Mouse (Mus musculus) small intestine, adult 2 months (tissue): ENCODE measurements around the gene Kptn.

ENCODE experiments used
- CTCF ChIP-seq: fragments of 200-500 bp; IDR thresholded peaks from 2 replicates; pipeline ENCODE4 v1.5.1; 2012; ENCODE audit warnings: low read depth, mild to moderate bottlenecking, control low read depth, inconsistent platforms, low read length, moderate library complexity, mixed read lengths; ENCODE audit not compliant: insufficient replicate concordance, insufficient read length; ENCODE audit errors: extremely low read depth
- POLR2A ChIP-seq: fragments of 200-500 bp; IDR thresholded peaks from 2 replicates; pipeline ENCODE4 v1.6.1; 2012; ENCODE audit warnings: low read depth, mild to moderate bottlenecking, control low read depth, inconsistent platforms, low read length, moderate library complexity

DNA sequence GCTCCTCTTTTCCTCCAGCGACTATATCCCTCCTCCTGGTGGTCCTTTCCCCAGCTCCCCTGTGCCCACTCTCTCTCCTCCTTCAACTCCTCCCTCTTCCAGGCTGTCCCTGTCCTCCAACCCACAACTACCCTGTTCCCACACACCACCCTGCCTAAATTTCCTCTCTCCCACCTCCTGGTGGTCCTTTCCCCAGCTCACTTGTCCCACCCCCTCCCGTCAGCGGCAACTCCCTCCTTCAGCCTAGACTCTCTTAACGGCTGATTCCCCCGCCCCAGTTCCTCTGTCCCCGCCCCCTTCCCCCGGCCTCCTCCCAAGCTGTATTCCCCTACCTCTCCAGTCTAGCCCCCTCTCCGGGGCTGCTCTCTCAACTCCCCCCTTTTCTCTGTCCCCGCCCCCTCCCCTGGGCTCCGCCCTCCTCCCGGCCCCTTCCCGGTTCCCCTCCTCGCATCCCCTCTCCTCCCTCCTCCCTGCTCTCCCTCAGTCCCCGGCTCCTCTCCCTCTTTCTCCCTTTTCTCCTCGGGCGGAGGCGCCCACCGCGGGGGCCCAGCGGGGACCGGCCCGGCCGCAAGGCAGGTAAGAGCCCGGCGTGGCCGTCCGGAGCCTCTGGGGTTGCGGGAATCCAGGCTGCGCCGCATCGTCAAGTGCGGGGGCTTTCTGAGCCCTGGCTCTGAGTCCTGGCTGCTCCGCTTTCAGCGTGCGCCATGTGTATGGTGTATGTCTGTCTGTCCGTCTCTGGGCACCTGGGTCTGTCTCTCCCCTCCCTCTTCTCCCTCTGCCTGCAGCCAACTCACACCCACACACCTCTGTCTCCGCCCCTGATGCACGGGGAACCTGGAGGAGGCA lies 10.4 kb downstream of the Kptn start:
- TF ChIP-seq CTCF (no peak), POLR2A (no peak)
